Mouse (Mus musculus): ENCODE data around the gene Rsph1.

Rsph1 gene

DNA sequence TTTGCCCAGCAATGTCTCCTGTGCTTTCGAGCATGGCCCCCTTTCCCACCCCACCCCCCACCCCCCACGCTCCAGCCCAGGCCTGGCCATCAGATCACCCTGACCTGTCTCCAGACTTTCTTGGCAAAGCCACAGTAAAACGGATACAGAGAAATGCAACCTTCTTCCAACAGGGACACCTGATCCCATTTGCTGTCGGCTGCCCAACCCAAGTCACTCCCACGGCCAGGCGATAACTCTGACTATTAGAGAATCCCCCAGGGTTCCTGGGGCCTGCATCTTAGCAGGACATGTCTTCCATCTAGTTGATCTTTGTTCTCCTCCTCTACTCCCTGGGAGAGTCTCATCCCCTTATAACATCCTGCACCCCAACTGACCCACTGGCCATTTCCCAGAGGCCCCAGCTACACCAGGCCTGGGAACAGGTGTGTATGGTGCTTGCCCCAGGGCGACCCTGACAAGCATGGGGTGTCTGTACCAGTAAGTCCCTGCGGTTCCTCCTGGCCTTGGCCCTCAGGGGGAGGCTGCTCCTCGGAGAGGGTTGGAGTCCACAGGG, 18.8 kb downstream of the Rsph1 start:
- no peak for DNase-seq (ENCODE audit: low spot score)

DNA sequence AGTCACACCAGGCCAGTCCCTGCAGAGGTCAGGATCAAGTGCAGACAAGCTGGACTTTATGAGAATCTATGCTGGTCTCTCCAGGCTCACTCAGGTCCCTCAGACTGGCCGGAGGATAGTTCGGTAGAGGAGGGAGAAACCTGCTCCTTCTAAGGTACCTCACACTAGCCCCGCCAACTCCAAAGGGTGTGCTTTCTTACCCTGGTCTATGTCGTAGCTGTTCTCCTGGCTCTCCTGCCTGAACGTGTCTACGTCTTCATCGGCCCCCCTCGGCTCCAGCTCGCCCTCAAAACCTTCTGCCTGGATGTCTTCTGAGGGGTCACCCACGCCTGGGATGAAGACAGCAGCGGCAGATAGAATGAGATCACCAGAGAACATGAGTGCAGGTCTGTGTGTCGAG, 19.3 kb downstream of the Rsph1 start:
- no peak for DNase-seq (ENCODE audit: low spot score)

GRCm38 (mm10) chr17:31257149-31257548, 20.0 kb downstream of the Rsph1 start:
- no peak for DNase-seq (ENCODE audit: low spot score)

- DNase-seq (ENCODE audit: low spot score): peak; percentile 81
These were observed 22.7 kb downstream of the Rsph1 start for GRCm38 (mm10) chr17:31254463-31254931.

- DNase-seq (ENCODE audit: low spot score): no peak
These were observed 23.2 kb downstream of the Rsph1 start for GRCm38 (mm10) chr17:31253951-31254350.

DNA sequence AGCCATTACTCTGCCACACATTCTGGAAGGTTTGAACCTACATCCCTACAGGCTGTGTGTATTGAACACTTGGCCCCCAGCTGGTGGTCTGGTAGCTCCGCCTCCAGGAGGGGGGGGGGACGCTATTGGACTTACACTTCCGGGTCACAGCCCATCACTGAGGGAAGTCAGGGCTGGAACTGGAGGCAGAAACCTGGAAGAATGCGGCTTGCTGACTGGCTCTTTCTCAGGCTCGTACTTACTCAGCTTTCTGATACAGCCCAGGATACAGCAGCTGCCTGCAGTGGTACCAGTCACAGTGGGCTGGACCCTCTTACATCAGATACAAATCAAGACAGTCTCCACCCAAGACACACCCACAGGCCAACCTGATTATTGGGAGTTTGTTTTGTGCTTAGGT, 30.0 kb downstream of the Rsph1 start:
- DNase-seq (ENCODE audit: low spot score): no peak

DNA sequence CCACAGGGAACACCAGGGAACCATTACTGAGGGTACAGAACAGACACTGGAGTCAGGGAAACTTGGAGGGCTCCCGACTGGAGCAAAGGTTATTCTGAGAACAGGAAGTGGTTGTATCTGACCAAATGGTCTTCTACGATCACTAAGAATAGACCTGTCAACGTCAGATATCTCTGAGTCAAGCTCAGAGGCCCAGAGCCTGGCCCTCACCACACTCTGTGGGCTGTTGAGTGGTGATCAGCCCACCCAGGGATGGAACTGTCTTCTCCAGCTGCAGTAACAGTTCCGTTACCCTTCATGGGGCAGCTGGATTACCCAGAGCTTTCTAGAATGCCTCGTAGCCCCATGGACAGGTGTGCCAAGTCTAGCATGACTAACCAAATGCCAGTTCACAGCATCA, 31.9 kb downstream of the Rsph1 start:
- DNase-seq (ENCODE audit: low spot score): no peak

GRCm38 (mm10) chr17:31242764-31243163, 34.4 kb downstream of the Rsph1 start:
- DNase-seq (ENCODE audit: low spot score): no peak

DNA sequence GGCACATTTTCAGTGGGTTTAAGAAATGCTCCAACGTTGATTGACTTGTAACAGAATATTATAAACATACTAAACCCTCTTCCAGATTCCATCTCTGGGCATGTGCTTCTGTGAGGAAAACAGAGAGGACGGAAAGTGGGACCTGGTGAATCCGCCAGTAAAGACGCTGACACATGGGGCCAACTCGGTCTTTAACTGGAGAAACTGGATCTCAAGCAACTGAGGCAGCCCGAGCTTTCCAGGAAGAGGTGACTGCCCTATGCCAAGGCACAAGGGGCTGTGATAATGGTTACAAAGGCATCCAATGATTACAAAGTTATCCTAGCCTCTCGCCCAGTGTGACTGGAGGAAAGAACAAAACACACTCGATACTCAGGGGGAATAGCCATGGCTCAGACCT, 36.0 kb downstream of the Rsph1 start:
- DNase-seq (ENCODE audit: low spot score): no peak

DNA sequence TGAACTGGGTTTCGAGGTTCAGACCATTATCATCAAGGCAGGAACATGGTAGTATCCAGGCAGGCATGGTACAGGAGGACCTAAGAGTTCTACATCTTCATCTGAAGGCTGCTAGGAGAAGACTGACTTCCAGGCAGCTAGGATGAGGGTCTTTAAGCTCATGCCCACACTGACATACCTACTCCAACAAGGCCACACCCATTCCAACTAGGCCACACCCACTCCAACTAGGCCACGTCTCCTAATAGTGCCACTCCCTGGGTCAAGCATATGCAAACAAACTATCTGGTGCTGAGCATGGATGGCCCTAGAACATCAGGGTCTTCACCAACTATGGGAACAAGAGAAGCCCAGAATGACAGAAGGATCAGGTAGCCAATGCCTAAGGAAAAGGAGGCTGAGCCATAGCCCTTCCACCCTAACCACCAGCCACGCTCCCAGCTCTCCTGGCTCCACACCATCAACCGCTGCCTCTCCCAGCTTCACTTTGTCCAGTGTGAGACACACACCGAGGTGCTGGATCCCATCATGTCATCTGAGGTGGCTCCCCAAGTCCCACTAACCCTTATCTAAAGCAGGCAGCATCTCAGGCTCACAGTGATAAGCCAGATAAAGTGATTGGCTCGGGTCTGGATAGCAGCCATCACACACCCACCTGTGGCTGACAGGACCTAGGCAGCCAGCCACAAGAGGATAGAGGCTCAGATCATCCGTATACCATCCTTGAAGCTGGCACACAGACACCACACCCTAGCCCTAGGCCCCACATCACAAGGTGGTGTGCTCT, 38.8 kb downstream of the Rsph1 start:
- DNase-seq (ENCODE audit: low spot score): no peak

- no peak for DNase-seq (ENCODE audit: low spot score)
These were observed 41.3 kb downstream of the Rsph1 start for GRCm38 (mm10) chr17:31235915-31236314.

- DNase-seq (ENCODE audit: low spot score): no peak
These were observed 44.8 kb downstream of the Rsph1 start for GRCm38 (mm10) chr17:31232251-31233010.

DNA sequence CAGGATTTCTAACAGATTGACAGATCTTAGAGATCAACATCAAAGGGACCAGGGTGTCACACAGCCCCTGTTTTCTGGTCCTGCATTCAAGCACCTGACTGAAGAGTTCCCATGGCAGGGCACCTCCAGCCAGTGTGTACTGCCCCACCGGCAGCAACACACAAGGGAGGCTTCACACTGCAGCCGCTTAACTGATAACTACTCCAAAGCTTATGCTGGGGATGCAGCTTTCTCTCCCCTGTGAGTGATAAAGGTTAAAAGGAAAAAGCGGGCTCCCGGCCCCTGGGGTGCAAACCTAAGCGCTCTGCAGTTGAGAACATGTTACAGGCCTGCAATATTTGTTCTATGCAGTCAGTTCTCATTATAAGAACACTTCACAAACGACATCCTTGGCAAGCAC, 45.4 kb downstream of the Rsph1 start:
- no peak for DNase-seq (ENCODE audit: low spot score)

GRCm38 (mm10) chr17:31226931-31227330, 50.3 kb downstream of the Rsph1 start:
- DNase-seq (ENCODE audit: low spot score): no peak

- no peak for DNase-seq (ENCODE audit: low spot score)
These were observed 50.8 kb downstream of the Rsph1 start for GRCm38 (mm10) chr17:31226368-31226767.

DNA sequence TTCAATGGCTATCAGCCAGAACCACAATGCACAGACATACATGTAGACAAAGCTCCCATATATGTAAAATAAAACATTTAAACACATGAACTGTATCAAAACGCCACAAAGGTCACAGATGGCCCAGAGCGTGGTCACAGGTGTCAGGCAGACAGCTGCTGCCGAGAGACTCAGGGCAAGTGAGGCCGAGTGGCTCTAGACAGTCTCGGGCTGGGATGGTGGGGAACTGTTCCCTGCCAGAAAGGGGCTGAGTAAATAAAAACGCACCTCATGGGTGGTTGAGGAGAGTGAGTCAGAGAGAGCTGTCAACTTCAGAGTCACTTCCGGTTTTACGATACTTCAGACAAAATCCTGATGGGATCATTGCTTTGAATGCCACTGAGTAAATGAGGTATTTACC, 52.6 kb downstream of the Rsph1 start:
- no peak for DNase-seq (ENCODE audit: low spot score)

DNA sequence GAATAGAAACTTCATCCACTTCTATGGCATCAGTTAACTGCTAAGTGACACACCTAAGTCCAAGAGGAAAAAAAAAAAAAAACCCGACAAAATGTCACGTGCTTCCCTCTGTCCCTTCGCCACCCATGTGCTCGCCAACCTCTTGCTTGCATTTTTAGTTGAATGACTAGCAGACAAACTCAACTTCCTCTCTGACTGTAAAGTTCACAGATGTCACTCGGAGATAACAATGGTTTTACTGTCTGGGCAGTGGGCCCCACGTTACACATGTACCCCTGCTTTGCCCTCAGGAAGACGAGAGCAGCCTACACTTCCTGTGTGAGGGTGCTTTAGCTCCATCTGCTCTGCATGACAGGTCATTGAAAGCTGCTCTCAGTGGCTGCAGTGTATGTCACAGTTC, 53.3 kb downstream of the Rsph1 start:
- DNase-seq (ENCODE audit: low spot score): no peak

DNA sequence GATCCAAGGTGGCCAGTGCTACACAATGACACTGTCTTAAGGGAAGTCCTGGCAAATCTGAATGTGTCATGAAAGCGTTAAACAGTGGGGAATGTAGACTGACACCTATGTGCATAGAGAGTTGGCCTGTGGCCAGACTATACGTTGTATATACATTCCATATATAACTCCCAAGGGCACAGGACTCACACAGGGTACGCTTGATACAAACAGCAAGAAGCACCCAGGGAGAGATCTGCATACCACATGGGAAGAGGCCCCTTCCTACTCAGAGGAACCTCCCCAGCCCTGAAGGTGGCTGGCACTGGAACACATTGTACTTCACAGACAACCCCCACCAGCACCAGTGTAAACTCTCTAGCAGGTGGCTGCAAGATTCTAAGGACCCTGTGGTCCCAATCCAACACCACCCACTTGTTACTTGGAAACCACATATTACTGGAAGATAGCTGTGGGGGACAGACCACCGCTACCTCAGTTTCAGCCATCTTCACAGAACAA, 54.3 kb downstream of the Rsph1 start:
- no peak for DNase-seq (ENCODE audit: low spot score)

DNA sequence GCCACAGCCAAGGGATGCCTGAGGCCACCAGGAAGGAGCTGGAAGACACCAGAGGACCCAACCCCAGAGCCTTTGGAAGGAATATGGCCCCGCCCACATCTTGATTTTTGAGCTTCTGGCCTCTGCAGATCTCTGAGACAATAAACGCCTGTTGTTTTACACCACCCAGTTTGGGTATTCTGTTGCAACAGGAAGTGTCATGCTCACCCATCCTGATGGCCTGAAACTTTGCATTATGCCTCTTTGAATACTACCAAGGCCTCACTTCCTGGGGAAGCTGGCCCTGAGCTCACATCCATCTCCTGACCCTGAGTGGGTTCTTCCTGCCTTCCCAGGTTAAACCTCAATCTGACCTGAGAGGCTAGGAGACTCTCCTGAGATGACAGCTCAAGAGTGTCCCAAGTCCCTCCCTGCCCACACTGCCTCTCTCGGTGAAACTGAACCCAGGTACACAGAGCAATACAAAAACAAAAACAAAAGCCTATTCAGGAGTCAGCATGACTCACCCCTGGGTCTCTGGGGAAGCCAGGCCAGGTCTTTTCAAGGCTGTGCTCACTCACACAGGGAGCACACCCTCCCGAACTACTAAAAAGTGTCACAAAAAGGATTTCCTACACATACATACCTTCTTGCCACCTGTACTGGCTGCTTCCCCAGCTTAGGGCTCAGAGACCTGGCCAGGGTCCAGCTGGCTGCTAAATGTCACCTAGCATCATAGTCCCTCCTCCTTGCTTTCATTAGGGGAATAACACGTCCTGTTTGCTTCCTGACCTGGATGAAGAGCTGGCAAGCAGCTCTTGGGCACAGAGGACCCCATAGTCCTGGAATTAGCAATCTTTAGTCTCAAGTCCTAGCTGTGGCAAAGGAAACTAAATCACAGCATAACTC, 60.9 kb downstream of the Rsph1 start:
- no peak for DNase-seq (ENCODE audit: low spot score)

DNA sequence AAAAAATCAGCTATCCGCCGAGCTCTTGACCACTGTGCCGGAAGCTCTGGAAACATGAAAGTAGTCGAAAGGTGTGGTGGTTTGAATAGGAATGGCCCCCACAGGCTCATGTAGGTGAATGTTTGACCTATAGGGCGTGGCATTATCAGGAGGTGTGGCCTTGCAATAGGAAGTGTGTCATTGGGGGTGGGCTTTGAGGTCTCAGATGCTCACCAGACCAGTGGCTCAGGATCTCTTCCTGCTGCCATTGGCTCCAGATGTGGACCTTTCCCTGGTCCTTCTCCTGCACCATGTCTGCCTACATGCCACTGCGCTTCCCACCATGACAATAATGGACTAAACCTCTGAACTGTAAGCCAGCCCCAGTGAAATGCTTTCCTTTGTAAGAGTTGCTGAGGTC, 65.3 kb downstream of the Rsph1 start:
- no peak for DNase-seq (ENCODE audit: low spot score)

- no peak for DNase-seq (ENCODE audit: low spot score)
These were observed 66.9 kb downstream of the Rsph1 start for GRCm38 (mm10) chr17:31210299-31210698.

- DNase-seq (ENCODE audit: low spot score): no peak
These were observed 67.7 kb downstream of the Rsph1 start for GRCm38 (mm10) chr17:31209376-31209930.

Measured in ovary, postnatal 14 days (tissue).